ENCODE assay signal across 7 mouse cellular contexts in genomic region chr13:37777351-37778146, GRCm38 (mm10). TPM values are rescaled to one million over a fixed set of nuclear protein-coding genes. Genes with fewer than 3 reads are reported as not detected.
A peak's percentile ranks its signal among the peaks of the same experiment; 100 is the strongest.
DNase-seq lines count a peak whose midpoint lies in the region; ATAC-seq and TF ChIP-seq lines count a peak whose summit lies in the region.

No protein-coding gene starts in this region.

- peaks cover 17% of the 10 kb centered on the region; the same call in 1 of the 2 replicates for H3K4me1 ChIP-seq in lung, embryonic 15.5 days
- H3K4me1 ChIP-seq in forebrain, embryonic 14.5 days (ENCODE audit: control insufficient read depth, insufficient read depth, low read length): peaks cover 7% of the 10 kb centered on the region; the same call in 1 of the 2 replicates
- H3K4me1 ChIP-seq in liver, embryonic 13.5 days (replicated peaks): peaks cover 27% of the 10 kb centered on the region
- no peaks in the 10 kb centered on the region for H3K4me1 ChIP-seq in stomach, postnatal 0 days (replicated peaks; ENCODE audit: control insufficient read depth, insufficient read depth)

- peak overlapping the region; percentile 84; the same call in 1 of the 2 replicates for H3K27ac ChIP-seq in lung, embryonic 15.5 days
- no peak overlapping the region for H3K27ac ChIP-seq in forebrain, embryonic 14.5 days (ENCODE audit: low read depth, low read length)
- no peak overlapping the region for H3K27ac ChIP-seq in liver, embryonic 13.5 days
- peak overlapping the region; percentile 80 for H3K27ac ChIP-seq in stomach, postnatal 0 days (replicated peaks)

- no peak for ATAC-seq in lung, embryonic 15.5 days (ENCODE audit: borderline replicate concordance, extremely low read depth, low FRiP score, low TSS enrichment)
- peak; percentile 13; the same call in 1 of the 2 replicates for ATAC-seq in forebrain, embryonic 14.5 days
- ATAC-seq in liver, embryonic 13.5 days (ENCODE audit: low read depth): peak; percentile 73; the same call in 1 of the 2 replicates
- ATAC-seq in stomach, postnatal 0 days (ENCODE audit: low FRiP score, low TSS enrichment): peak; percentile 73

- H3K9me3 ChIP-seq in lung, embryonic 15.5 days: no peaks in the 10 kb centered on the region
- no peaks in the 10 kb centered on the region for H3K9me3 ChIP-seq in forebrain, embryonic 14.5 days (replicated peaks; ENCODE audit: control insufficient read depth, low read length)
- H3K9me3 ChIP-seq in liver, embryonic 13.5 days (replicated peaks): no peaks in the 10 kb centered on the region
- no peaks in the 10 kb centered on the region for H3K9me3 ChIP-seq in stomach, postnatal 0 days (ENCODE audit: control insufficient read depth, low read length)

- no peak for DNase-seq in lung, postnatal 36 days
- peak; percentile 27 for DNase-seq in brain, adult 2 months (ENCODE audit: low read depth, low spot score)
- no peak for DNase-seq in forebrain, embryonic 14.5 days (ENCODE audit: low spot score)
- DNase-seq in liver, embryonic 13.5 days: no peak
- peak; percentile 52 for DNase-seq in stomach, postnatal 0 days (ENCODE audit: low spot score)
- no peak for DNase-seq in cerebellum, postnatal 4 days (ENCODE audit: low spot score in 2 of 2)

- H3K4me2 ChIP-seq in lung, embryonic 15.5 days: peak overlapping the region; percentile 100
- H3K4me2 ChIP-seq in forebrain, embryonic 14.5 days (ENCODE audit: low read length): peak overlapping the region; percentile 100
- peak overlapping the region; percentile 96 for H3K4me2 ChIP-seq in liver, embryonic 13.5 days
- peak overlapping the region; percentile 99 for H3K4me2 ChIP-seq in stomach, postnatal 0 days (replicated peaks; ENCODE audit: low read depth)

- no peak for TF ChIP-seq CTCF in stomach, postnatal 0 days (IDR thresholded peaks at IDR 0.05; ENCODE audit: low read depth)

- H3K9ac ChIP-seq in lung, embryonic 15.5 days: peak overlapping the region; percentile 66
- H3K9ac ChIP-seq in forebrain, embryonic 14.5 days (ENCODE audit: low read length): peak overlapping the region; percentile 57
- peak overlapping the region; percentile 67 for H3K9ac ChIP-seq in liver, embryonic 13.5 days
- H3K9ac ChIP-seq in stomach, postnatal 0 days (ENCODE audit: low read length): peak overlapping the region; percentile 67

- WGBS in lung, embryonic 15.5 days: 21% methylated on average over 25 of the region's 25 CpGs
- 16% methylated on average over 25 of the region's 25 CpGs for WGBS in forebrain, embryonic 14.5 days
- WGBS in liver, embryonic 13.5 days (ENCODE audit: insufficient replicate concordance): 15% methylated on average over 25 of the region's 25 CpGs
- WGBS in stomach, postnatal 0 days: 27% methylated on average over 25 of the region's 25 CpGs

- no peaks in the 10 kb centered on the region for H3K36me3 ChIP-seq in lung, embryonic 15.5 days
- no peaks in the 10 kb centered on the region for H3K36me3 ChIP-seq in forebrain, embryonic 14.5 days (ENCODE audit: control insufficient read depth, insufficient read depth, low read length)
- H3K36me3 ChIP-seq in liver, embryonic 13.5 days: no peaks in the 10 kb centered on the region
- no peaks in the 10 kb centered on the region for H3K36me3 ChIP-seq in stomach, postnatal 0 days (ENCODE audit: control insufficient read depth, insufficient read depth, low read length)

- no peak for TF ChIP-seq EP300 in stomach, postnatal 0 days (optimal IDR thresholded peaks at IDR 0.05)

- H3K27me3 ChIP-seq in lung, embryonic 15.5 days: peaks cover 15% of the 10 kb centered on the region; the same call in 1 of the 2 replicates
- H3K27me3 ChIP-seq in forebrain, embryonic 14.5 days (replicated peaks; ENCODE audit: control insufficient read depth, insufficient read depth, low read length): peaks cover 29% of the 10 kb centered on the region
- H3K27me3 ChIP-seq in liver, embryonic 13.5 days: peaks cover 25% of the 10 kb centered on the region
- H3K27me3 ChIP-seq in stomach, postnatal 0 days (ENCODE audit: control insufficient read depth, insufficient read depth, low read length): no peaks in the 10 kb centered on the region

- peak overlapping the region; percentile 61 for H3K4me3 ChIP-seq in lung, embryonic 15.5 days
- H3K4me3 ChIP-seq in forebrain, embryonic 14.5 days (ENCODE audit: low read depth, low read length): peak overlapping the region; percentile 49
- H3K4me3 ChIP-seq in liver, embryonic 13.5 days (replicated peaks): peak overlapping the region; percentile 64
- H3K4me3 ChIP-seq in stomach, postnatal 0 days (ENCODE audit: low read depth, low read length): peak overlapping the region; percentile 60

RNA-seq across cellular contexts. Expression of gene Rreb1, which starts 0.7 kb away (rescaled TPM):
- 16.8 and 17.9 TPM in 2 replicates for polyA plus RNA-seq in lung, embryonic 15.5 days (2015; fragmentation: Nextera tagmentation; extraction: Ambion mirVana)
- 1.4 and 1.5 TPM in 2 replicates for polyA plus RNA-seq in forebrain, embryonic 14.5 days (2014; fragmentation: Nextera tagmentation; extraction: Ambion mirVana)
- 4.8 and 5.1 TPM in 2 replicates for polyA plus RNA-seq in liver, embryonic 13.5 days (2015; fragmentation: Nextera tagmentation; extraction: Ambion mirVana)
- polyA plus RNA-seq in stomach, postnatal 0 days (2015; fragmentation: Nextera tagmentation; extraction: Ambion mirVana): 5.9 and 6.0 TPM in 2 replicates

Comparison
In these comparisons a context has a peak if more than half of its experiments do, and no peak if none do; other contexts are left out.
1. H3K27ac ChIP-seq: peak in lung, embryonic 15.5 days (single experiment) and stomach, postnatal 0 days (single experiment); none in forebrain, embryonic 14.5 days (single experiment) and liver, embryonic 13.5 days (single experiment).
2. DNase-seq: peak in brain, adult 2 months (single experiment) and stomach, postnatal 0 days (single experiment); none in lung, postnatal 36 days (single experiment), forebrain, embryonic 14.5 days (single experiment), liver, embryonic 13.5 days (single experiment) and cerebellum, postnatal 4 days (0 of 2).
3. Peak in every context shown above with its lines, with median percentiles within 50 percentile points of each other: H3K4me2 ChIP-seq, H3K4me3 ChIP-seq and H3K9ac ChIP-seq.